Mouse (Mus musculus) liver, embryonic 14.5 days (tissue): ENCODE measurements around the gene Trp53bp1. TPM values are rescaled to one million over a fixed set of nuclear protein-coding genes. Genes with fewer than 3 reads are reported as not detected.

ENCODE experiments used
- ATAC-seq: fragments of 200-750 bp; cut with Nextera tagmentation; 2 replicates; pipeline ENCODE4 v1.8.0; 2017; ENCODE audit warnings: moderate number of reproducible peaks, mild to moderate bottlenecking, moderate library complexity; ENCODE audit not compliant: insufficient read depth
- DNase-seq, 3 experiments: peaks; one replicate each; pipeline ENCODE4 v3.0.0-alpha.2; 2012 to 2013; ENCODE audit warnings: low read depth in 3 of 3, low spot score in 3 of 3
- H3K27ac ChIP-seq: fragments of 300-500 bp; sonication (generic); 2 replicates; pipeline ENCODE4 v1.5.1; 2014; ENCODE audit warnings: moderate library complexity, mild to moderate bottlenecking, control low read depth, inconsistent platforms
- H3K27me3 ChIP-seq: fragments of 300-500 bp; sonication (generic); 2 replicates; pipeline ENCODE4 v1.6.1; 2014; ENCODE audit warnings: mild to moderate bottlenecking, low read length, moderate library complexity; ENCODE audit not compliant: control insufficient read depth, insufficient read depth
- H3K36me3 ChIP-seq: fragments of 300-500 bp; sonication (generic); replicated peaks from 2 replicates; pipeline ENCODE4 v1.6.1; 2014; ENCODE audit warnings: low read depth; ENCODE audit not compliant: control insufficient read depth, insufficient read depth
- H3K4me1 ChIP-seq, 2 experiments: fragments of 200-500 bp in 1 of 2; fragments of 300-500 bp in 1 of 2; sonication (generic) in 1 of 2; replicated peaks; 2 replicates each; pipeline ENCODE4 v1.6.1; 2012 to 2014; ENCODE audit warnings: antibody characterized with exemption in 1 of 2, inconsistent platforms in 1 of 2, low read length in 1 of 2; ENCODE audit not compliant: control insufficient read depth in 2 of 2, insufficient read depth in 2 of 2
- H3K4me2 ChIP-seq: fragments of 300-500 bp; sonication (generic); 2 replicates; pipeline ENCODE4 v1.6.1; 2014; ENCODE audit warnings: low read depth, mild to moderate bottlenecking, control low read depth, moderate library complexity
- H3K4me3 ChIP-seq, 2 experiments: fragments of 200-500 bp in 1 of 2; fragments of 300-500 bp in 1 of 2; sonication (generic) in 1 of 2; 2 replicates each; pipeline ENCODE4 v1.5.1; 2012 to 2014; ENCODE audit warnings: low read depth in 2 of 2, low read length in 2 of 2, mild to moderate bottlenecking in 2 of 2, control low read depth in 1 of 2, inconsistent platforms in 1 of 2, moderate library complexity in 1 of 2; ENCODE audit not compliant: insufficient read depth in 1 of 2
- H3K9ac ChIP-seq: fragments of 300-500 bp; sonication (generic); replicated peaks from 2 replicates; pipeline ENCODE4 v1.6.1; 2014; ENCODE audit warnings: mild to moderate bottlenecking, control low read depth, moderate library complexity
- H3K9me3 ChIP-seq: fragments of 300-500 bp; sonication (generic); 2 replicates; pipeline ENCODE4 v1.6.1; 2016; ENCODE audit warnings: low read length, mixed read lengths; ENCODE audit not compliant: control insufficient read depth
- CTCF ChIP-seq: IDR thresholded peaks from 2 replicates; pipeline ENCODE4 v1.5.1; 2016; ENCODE audit warnings: antibody characterized with exemption, low read depth, control low read depth
- EP300 ChIP-seq: IDR thresholded peaks from 2 replicates; pipeline ENCODE4 v1.6.1; 2016; ENCODE audit warnings: antibody characterized with exemption, low read depth
- WGBS: fragments of 180-500 bp; shearing (Covaris S2); extraction: QIAGEN DNeasy Blood & Tissue Kit; methylation state at CpG from one replicate; pipeline ENCODE4 v1.1.7; 2014; ENCODE audit not compliant: insufficient replicate concordance; 5-methylcytosine and 5-hydroxymethylcytosine counted together
- polyA plus RNA-seq, 2 experiments: library from polyadenylated mRNA; depleted of rRNA in 1 of 2; stranded (reverse) in 1 of 2; unstranded in 1 of 2; fragments of >200 nt; fragmentation: Nextera tagmentation in 1 of 2; extraction: Ambion mirVana in 1 of 2; gene quantifications; 2 replicates each; pipeline versions ENCODE4 v1.2.1 to v1.2.3; 2012 to 2014

Gene Trp53bp1
- polyA plus RNA-seq (2012; rRNA removed) (16.4 and 17.0 TPM in 2 replicates), polyA plus RNA-seq (2014; fragmentation: Nextera tagmentation; extraction: Ambion mirVana) (14.1 and 18.5 TPM in 2 replicates)

DNA sequence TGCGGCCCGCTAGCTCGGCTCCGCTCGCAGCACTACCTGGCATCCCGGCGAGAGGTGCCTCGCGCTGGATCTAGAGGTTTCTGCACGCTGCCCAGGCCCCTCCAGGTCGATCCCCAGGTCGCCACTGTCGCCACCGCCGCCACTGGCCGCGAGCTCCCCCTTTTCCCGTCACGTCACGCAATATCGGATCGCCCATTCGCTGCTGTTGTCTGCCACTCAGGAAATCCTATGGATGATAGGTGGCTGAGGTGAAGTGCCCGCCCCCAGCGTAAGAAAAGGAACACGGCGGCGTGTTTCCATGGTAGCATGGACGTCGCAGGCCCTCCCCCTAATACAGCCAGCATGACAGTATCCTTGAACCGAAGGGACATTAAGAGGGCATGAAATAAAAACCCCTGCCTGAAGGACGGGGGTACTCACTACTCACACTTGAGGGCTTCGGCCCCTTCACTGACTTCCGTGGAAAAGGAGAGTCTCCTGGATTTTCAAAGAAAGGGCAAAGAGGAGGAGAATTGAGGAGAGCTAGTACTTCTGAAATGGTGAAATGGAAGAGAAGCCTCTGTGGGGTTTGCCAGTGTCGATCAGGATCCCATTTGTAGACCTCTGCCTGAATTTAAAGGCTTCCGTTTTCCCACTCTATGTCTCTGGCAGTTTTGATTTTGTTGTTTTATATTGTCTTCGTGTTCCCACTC is at the start of gene Trp53bp1:
Trp53bp1 (minus strand) TSS at position 172 of the 692 bp plus-strand sequence.
- Histone ChIP-seq H3K4me1 (peaks cover 4 to 7% of the 10 kb centered on the region in 2 experiments; a peak in 3 of 4 replicates), H3K9me3 (no peaks in the 10 kb centered on the region), H3K9ac (peak within 1 kb of the TSS; percentile 81), H3K27ac (no peak within 1 kb of the TSS), H3K4me3 (peak within 1 kb of the TSS; percentile 74 to 98), H3K36me3 (no peaks in the 10 kb centered on the region), H3K4me2 (peak within 1 kb of the TSS; percentile 99), H3K27me3 (no peaks in the 10 kb centered on the region)
- 1% methylated on average over 37 of the region's 37 CpGs for whole genome bisulfite sequencing
- DNase-seq (peak; percentile 90 to 93 (median 91)), ATAC-seq (peak; percentile 98)
- TF ChIP-seq EP300 (no peak), CTCF (no peak; the same call in 1 of the 2 replicates)

DNA sequence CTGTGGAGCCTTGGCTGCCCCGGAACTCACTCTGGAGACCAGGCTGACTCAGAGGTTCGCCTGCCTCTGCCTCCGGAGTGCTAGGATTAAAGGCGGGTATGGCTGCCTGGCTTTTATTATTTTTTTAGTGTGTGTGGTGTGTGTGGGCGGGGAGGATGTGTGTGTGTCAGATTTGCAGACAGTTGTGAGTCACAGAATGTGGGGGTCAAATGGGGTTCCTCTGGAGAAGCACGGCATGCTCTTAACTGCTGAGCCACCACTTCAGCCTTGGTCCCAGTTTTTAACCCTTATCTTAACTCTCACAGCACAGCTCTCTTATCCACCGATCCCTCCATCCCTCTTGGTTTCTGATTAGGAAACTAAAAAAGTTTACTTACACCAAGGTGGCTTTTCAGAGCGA is 45.1 kb upstream of the Trp53bp1 start:
- ATAC-seq (no peak), DNase-seq (no peak)
- TF ChIP-seq CTCF: no peak
- TF ChIP-seq EP300: no peak
- 32% methylated on average over 8 of the region's 8 CpGs for WGBS
- no peak overlapping the region for H3K4me2 ChIP-seq
- no peaks in the 10 kb centered on the region for H3K9me3 ChIP-seq
- no peaks in the 10 kb centered on the region for H3K4me1 ChIP-seq
- H3K36me3 ChIP-seq: no peaks in the 10 kb centered on the region
- no peak overlapping the region for H3K27ac ChIP-seq
- H3K27me3 ChIP-seq: no peaks in the 10 kb centered on the region
- no peak overlapping the region for H3K4me3 ChIP-seq
- H3K9ac ChIP-seq: no peak overlapping the region

DNA sequence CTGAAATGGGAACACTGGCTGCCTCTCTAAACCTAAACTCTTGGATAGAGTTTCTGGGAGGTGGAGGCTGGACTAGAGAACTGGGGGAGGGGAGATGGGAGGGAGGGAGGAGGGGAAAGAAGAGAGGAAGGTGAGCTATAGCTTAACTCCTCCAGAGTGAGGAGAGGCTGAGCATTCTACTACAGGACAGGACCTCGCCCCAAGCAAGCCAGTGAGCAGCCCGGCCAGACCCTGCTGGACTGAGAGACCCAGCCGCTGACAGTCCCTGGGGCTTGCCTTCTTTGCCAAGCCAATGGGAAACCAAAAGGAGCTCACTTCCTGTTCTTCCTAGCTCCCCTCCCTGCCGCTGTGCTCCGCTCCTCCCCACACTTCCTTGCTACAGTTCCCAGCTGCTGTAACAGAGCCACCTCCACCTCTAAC is 37.8 kb upstream of the Trp53bp1 start:
- DNase-seq (no peak), ATAC-seq (no peak)
- H3K4me2 ChIP-seq: no peak overlapping the region
- H3K36me3 ChIP-seq: no peaks in the 10 kb centered on the region
- no peak overlapping the region for H3K4me3 ChIP-seq
- no peaks in the 10 kb centered on the region; the same call in 1 of the 2 replicates for H3K27me3 ChIP-seq
- no peaks in the 10 kb centered on the region for H3K9me3 ChIP-seq
- no peak for TF ChIP-seq EP300
- no peak for TF ChIP-seq CTCF
- no peak overlapping the region for H3K27ac ChIP-seq
- no peak overlapping the region for H3K9ac ChIP-seq
- no peaks in the 10 kb centered on the region; a peak in 1 of 4 replicates for H3K4me1 ChIP-seq
- WGBS: 9% methylated on average over 5 of the region's 5 CpGs

DNA sequence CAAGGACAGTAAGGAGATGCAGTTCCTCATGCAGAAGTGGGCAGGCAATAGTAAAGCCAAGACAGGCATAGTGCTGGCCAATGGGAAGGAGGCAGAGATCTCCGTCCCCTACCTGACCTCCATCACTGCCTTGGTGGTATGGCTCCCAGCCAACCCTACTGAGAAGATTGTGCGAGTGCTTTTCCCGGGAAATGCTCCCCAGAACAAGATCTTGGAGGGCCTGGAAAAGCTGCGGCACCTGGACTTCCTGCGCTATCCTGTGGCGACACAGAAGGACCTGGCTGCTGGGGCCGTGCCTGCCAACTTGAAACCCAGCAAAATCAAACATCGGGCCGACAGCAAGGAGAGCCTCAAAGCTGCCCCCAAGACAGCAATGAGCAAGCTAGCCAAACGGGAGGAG is 28.8 kb upstream of the Trp53bp1 start:
- DNase-seq: no peak
- Histone ChIP-seq H3K4me1 (no peaks in the 10 kb centered on the region), H3K36me3 (no peaks in the 10 kb centered on the region), H3K9ac (no peak overlapping the region), H3K4me3 (no peak overlapping the region), H3K27me3 (peaks cover 50% of the 10 kb centered on the region), H3K9me3 (no peaks in the 10 kb centered on the region), H3K4me2 (no peak overlapping the region), H3K27ac (no peak overlapping the region)
- WGBS: 59% methylated on average over 10 of the region's 10 CpGs
- TF ChIP-seq CTCF: no peak
- no peak for TF ChIP-seq EP300
- ATAC-seq: no peak

DNA sequence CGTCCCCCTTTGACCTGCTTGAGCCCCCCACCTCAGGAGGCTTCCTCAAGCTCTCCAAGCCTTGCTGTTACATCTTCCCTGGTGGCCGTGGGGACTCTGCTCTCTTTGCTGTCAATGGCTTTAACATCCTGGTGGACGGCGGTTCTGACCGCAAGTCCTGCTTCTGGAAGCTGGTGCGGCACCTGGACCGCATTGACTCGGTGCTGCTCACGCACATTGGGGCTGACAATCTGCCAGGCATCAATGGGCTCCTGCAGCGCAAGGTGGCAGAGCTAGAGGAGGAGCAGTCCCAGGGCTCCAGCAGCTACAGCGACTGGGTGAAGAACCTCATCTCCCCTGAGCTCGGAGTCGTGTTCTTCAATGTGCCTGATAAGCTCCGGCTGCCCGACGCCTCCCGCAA is 28.3 kb upstream of the Trp53bp1 start:
- no peak overlapping the region for H3K4me3 ChIP-seq
- no peak overlapping the region for H3K27ac ChIP-seq
- H3K4me1 ChIP-seq: peaks cover 0 to 4% of the 10 kb centered on the region in 2 experiments; a peak in 1 of 4 replicates
- TF ChIP-seq EP300 (no peak), CTCF (no peak)
- H3K4me2 ChIP-seq: no peak overlapping the region
- H3K27me3 ChIP-seq: peaks cover 56% of the 10 kb centered on the region
- no peaks in the 10 kb centered on the region for H3K36me3 ChIP-seq
- no peak for DNase-seq
- H3K9ac ChIP-seq: no peak overlapping the region
- H3K9me3 ChIP-seq: no peaks in the 10 kb centered on the region
- ATAC-seq: no peak
- WGBS: 68% methylated on average over 17 of the region's 17 CpGs
